Comparison of ENCODE assay signal across 23 mouse cellular contexts in genomic region chr13:34427527-34427926, GRCm38 (mm10).
"Had no signal": no experiment of that assay in that cellular context is flagged by ENCODE, and none has a peak within 500 bp of the region (broad histone marks: within the 10 kb centered on the region; RNA-seq: fewer than 3 reads in every experiment).

No protein-coding gene starts in this region.

- H3K36me3 ChIP-seq: heart, embryonic 13.5 days; heart, embryonic 15.5 days; hindbrain, embryonic 13.5 days; hindbrain, embryonic 15.5 days; kidney, embryonic 15.5 days; limb, embryonic 12.5 days had no signal

- H3K4me2 ChIP-seq: heart, embryonic 11.5 days; heart, embryonic 13.5 days; heart, embryonic 15.5 days; hindbrain, embryonic 13.5 days; hindbrain, embryonic 15.5 days; kidney, embryonic 15.5 days; limb, embryonic 12.5 days; liver, embryonic 11.5 days had no signal

- H3K4me3 ChIP-seq: gastrocnemius, adult 2 months; heart, adult 2 months; heart, embryonic 13.5 days; heart, embryonic 15.5 days; hindbrain, embryonic 13.5 days; hindbrain, embryonic 15.5 days; kidney, embryonic 15.5 days; limb, embryonic 12.5 days had no signal

- ATAC-seq: hindbrain, postnatal 0 days; intestine, embryonic 16.5 days had no signal

- H3K9ac ChIP-seq: heart, embryonic 13.5 days; heart, embryonic 15.5 days; hindbrain, embryonic 13.5 days; hindbrain, embryonic 15.5 days; kidney, embryonic 15.5 days; limb, embryonic 12.5 days had no signal

- DNase-seq: gastrocnemius, adult 2 months; gastrocnemius, postnatal 10 days; gastrocnemius, postnatal 36 days; heart, adult 11 months; heart, adult 2 months; heart, postnatal 14 days; heart, postnatal 36 days; kidney, adult 11 months; layer of hippocampus, adult 9-11 months; layer of hippocampus, postnatal 36 days; left cerebral cortex, postnatal 4 days; liver had no signal

- H3K9me3 ChIP-seq: heart, embryonic 13.5 days; heart, embryonic 15.5 days; hindbrain, embryonic 13.5 days; hindbrain, embryonic 15.5 days; kidney, embryonic 15.5 days; limb, embryonic 12.5 days had no signal

- H3K27ac ChIP-seq: gastrocnemius, adult 2 months; heart, adult 2 months; heart, embryonic 13.5 days; heart, embryonic 15.5 days; hindbrain, embryonic 13.5 days; hindbrain, embryonic 15.5 days; hindbrain, postnatal 0 days; kidney, embryonic 15.5 days; kidney, postnatal 0 days; limb, embryonic 12.5 days had no signal

- H3K4me1 ChIP-seq: heart, embryonic 13.5 days; heart, embryonic 15.5 days; hindbrain, embryonic 13.5 days; hindbrain, embryonic 15.5 days; kidney, embryonic 15.5 days; limb, embryonic 12.5 days had no signal

- H3K27me3 ChIP-seq: heart, embryonic 13.5 days; heart, embryonic 15.5 days; hindbrain, embryonic 15.5 days; kidney, embryonic 15.5 days; limb, embryonic 12.5 days had no signal
